Mouse (Mus musculus) MEL (cell line): ENCODE data around the gene Ttpal. TPM values are rescaled to one million over a fixed set of nuclear protein-coding genes. Genes with fewer than 3 reads are reported as not detected.
A peak's percentile ranks its signal among the peaks of the same experiment; 100 is the strongest.

Experiments used
- DNase-seq: peaks from one replicate; pipeline ENCODE4 v3.0.0; 2011; ENCODE audit warnings: low read depth, low spot score
- H3K27ac ChIP-seq: 2 replicates; pipeline ENCODE4 v1.5.1; 2012; ENCODE audit warnings: low read depth, mild to moderate bottlenecking, control low read depth, low read length, moderate library complexity; ENCODE audit not compliant: control insufficient read depth
- H3K27me3 ChIP-seq, 2 experiments: fragments of 150-350 bp in 1 of 2; sonication (generic) in 1 of 2; 2 replicates each; pipeline ENCODE4 v1.6.1; 2012; ENCODE audit warnings: low read length in 2 of 2, mild to moderate bottlenecking in 2 of 2, improper control_type of control experiment in 1 of 2, moderate library complexity in 1 of 2; ENCODE audit not compliant: insufficient read depth in 2 of 2, control insufficient read depth in 1 of 2
- H3K36me3 ChIP-seq, 2 experiments: 2 replicates each; pipeline ENCODE4 v1.6.1; 2012 to 2014; ENCODE audit warnings: low read length in 2 of 2, improper control_type of control experiment in 1 of 2, inconsistent platforms in 1 of 2, mild to moderate bottlenecking in 1 of 2; ENCODE audit not compliant: insufficient read depth in 2 of 2, control insufficient read depth in 1 of 2
- H3K4me1 ChIP-seq, 2 experiments: fragments of 150-350 bp in 1 of 2; sonication (generic) in 1 of 2; 2 replicates each; pipeline ENCODE4 v1.6.1; 2012; ENCODE audit warnings: low read length in 2 of 2, improper control_type of control experiment in 1 of 2, mild to moderate bottlenecking in 1 of 2; ENCODE audit not compliant: insufficient read depth in 2 of 2, control insufficient read depth in 1 of 2
- H3K4me3 ChIP-seq, 2 experiments: fragments of 150-350 bp in 1 of 2; sonication (generic) in 1 of 2; 2 replicates each; pipeline ENCODE4 v1.5.1; 2012; ENCODE audit warnings: low read depth in 2 of 2, low read length in 2 of 2, mild to moderate bottlenecking in 2 of 2, moderate library complexity in 2 of 2, control low read depth in 1 of 2, improper control_type of control experiment in 1 of 2; ENCODE audit not compliant: control insufficient read depth in 1 of 2, insufficient read depth in 1 of 2
- H3K79me2 ChIP-seq: 2 replicates; pipeline ENCODE4 v1.6.1; 2012; ENCODE audit warnings: mild to moderate bottlenecking, low read length, moderate library complexity; ENCODE audit not compliant: control insufficient read depth, poor library complexity, insufficient read depth
- H3K9ac ChIP-seq: 2 replicates; pipeline ENCODE4 v1.6.1; 2012; ENCODE audit warnings: low read depth, mild to moderate bottlenecking, control low read depth, low read length, moderate library complexity; ENCODE audit not compliant: control insufficient read depth, poor library complexity, severe bottlenecking
- H3K9me3 ChIP-seq: fragments of 150-350 bp; sonication (generic); replicated peaks from 2 replicates; pipeline ENCODE4 v1.6.1; 2012; ENCODE audit warnings: mild to moderate bottlenecking, low read length, improper control_type of control experiment, moderate library complexity; ENCODE audit not compliant: insufficient read depth
- BHLHE40 ChIP-seq: IDR thresholded peaks from 2 replicates; pipeline ENCODE4 v1.6.1; 2012; ENCODE audit warnings: low read depth, mild to moderate bottlenecking, inconsistent platforms, low read length, improper control_type of control experiment, borderline replicate concordance
- CHD2 ChIP-seq: IDR thresholded peaks from 2 replicates; pipeline ENCODE4 v1.6.1; 2011; ENCODE audit warnings: low read length, improper control_type of control experiment
- E2F4 ChIP-seq: IDR thresholded peaks from 2 replicates; pipeline ENCODE4 v1.6.1; 2011; ENCODE audit warnings: low read depth, low read length, improper control_type of control experiment, borderline replicate concordance
- ELF1 ChIP-seq: IDR thresholded peaks from 2 replicates; pipeline ENCODE4 v1.6.1; 2014; ENCODE audit warnings: low read depth, mild to moderate bottlenecking, inconsistent platforms, low read length, improper control_type of control experiment, moderate library complexity
- EP300 ChIP-seq, 2 experiments: IDR thresholded peaks; 2 replicates each; pipeline ENCODE4 v1.6.1; 2011; ENCODE audit warnings: improper control_type of control experiment in 2 of 2, low read length in 2 of 2, low read depth in 1 of 2, mild to moderate bottlenecking in 1 of 2
- GABPA ChIP-seq: IDR thresholded peaks from 2 replicates; pipeline ENCODE4 v1.6.1; 2012; ENCODE audit warnings: low read depth, mild to moderate bottlenecking, inconsistent platforms, low read length, improper control_type of control experiment, moderate library complexity
- GATA1 ChIP-seq: IDR thresholded peaks from 2 replicates; pipeline ENCODE4 v1.6.1; 2011; ENCODE audit warnings: low read depth, low read length, improper control_type of control experiment
- HCFC1 ChIP-seq: IDR thresholded peaks from 2 replicates; pipeline ENCODE4 v1.6.1; 2012; ENCODE audit warnings: low read depth, mild to moderate bottlenecking, inconsistent platforms, low read length, improper control_type of control experiment, moderate library complexity
- JUND ChIP-seq: IDR thresholded peaks from 2 replicates; pipeline ENCODE4 v1.6.1; 2011; ENCODE audit warnings: low read depth, mild to moderate bottlenecking, improper control_type of control experiment, low read length
- KAT2A ChIP-seq: conservative IDR thresholded peaks from 2 replicates; pipeline ENCODE4 v1.6.1; 2012; ENCODE audit warnings: low read depth, low read length, improper control_type of control experiment, inconsistent platforms
- MAFK ChIP-seq: IDR thresholded peaks from 2 replicates; pipeline ENCODE4 v1.6.1; 2011; ENCODE audit warnings: low read depth, mild to moderate bottlenecking, low read length, improper control_type of control experiment, borderline replicate concordance
- MAX ChIP-seq: IDR thresholded peaks from 2 replicates; pipeline ENCODE4 v1.6.1; 2011; ENCODE audit warnings: low read length, improper control_type of control experiment
- MXI1 ChIP-seq: IDR thresholded peaks from 2 replicates; pipeline ENCODE4 v1.6.1; 2011; ENCODE audit warnings: mild to moderate bottlenecking, low read depth, low read length, improper control_type of control experiment
- MYB ChIP-seq: IDR thresholded peaks from 2 replicates; pipeline ENCODE4 v1.6.1; 2011; ENCODE audit warnings: mild to moderate bottlenecking, low read depth, low read length, improper control_type of control experiment
- MYC ChIP-seq: IDR thresholded peaks from 2 replicates; pipeline ENCODE4 v1.6.1; 2011; ENCODE audit warnings: low read depth, mild to moderate bottlenecking, low read length, improper control_type of control experiment, moderate library complexity
- NELFE ChIP-seq: IDR thresholded peaks from 2 replicates; pipeline ENCODE4 v1.6.1; 2011; ENCODE audit warnings: low read depth, low read length, improper control_type of control experiment
- POLR2A ChIP-seq, 2 experiments: IDR thresholded peaks; 2 replicates each; pipeline ENCODE4 v1.6.1; 2011 to 2012; ENCODE audit warnings: low read length in 2 of 2, mild to moderate bottlenecking in 2 of 2, control low read depth in 1 of 2, improper control_type of control experiment in 1 of 2, low read depth in 1 of 2, moderate library complexity in 1 of 2; ENCODE audit not compliant: control insufficient read depth in 1 of 2, insufficient read depth in 1 of 2, poor library complexity in 1 of 2
- POLR2AphosphoS2 ChIP-seq: IDR thresholded peaks from 2 replicates; pipeline ENCODE4 v1.6.1; 2011; ENCODE audit warnings: low read length, improper control_type of control experiment
- POLR2AphosphoS5 ChIP-seq: IDR thresholded peaks from 2 replicates; pipeline ENCODE4 v1.6.1; 2012; ENCODE audit warnings: low read depth, borderline replicate concordance, mild to moderate bottlenecking, inconsistent platforms, low read length, moderate library complexity, mixed read lengths
- RAD21 ChIP-seq: IDR thresholded peaks from 2 replicates; pipeline ENCODE4 v1.6.1; 2011; ENCODE audit warnings: mild to moderate bottlenecking, low read depth, low read length, improper control_type of control experiment
- RCOR1 ChIP-seq: IDR thresholded peaks from 2 replicates; pipeline ENCODE4 v1.6.1; 2012; ENCODE audit warnings: low read depth, mild to moderate bottlenecking, inconsistent platforms, low read length, improper control_type of control experiment
- SMC3 ChIP-seq: IDR thresholded peaks from 2 replicates; pipeline ENCODE4 v1.6.1; 2011; ENCODE audit warnings: low read depth, low read length, improper control_type of control experiment
- TAL1 ChIP-seq: IDR thresholded peaks from 2 replicates; pipeline ENCODE4 v1.6.1; 2012; ENCODE audit warnings: mild to moderate bottlenecking, inconsistent platforms, low read length, moderate library complexity, mixed read lengths
- TBP ChIP-seq: IDR thresholded peaks from 2 replicates; pipeline ENCODE4 v1.8.0; 2011; ENCODE audit warnings: low read depth, low read length, improper control_type of control experiment
- UBTF ChIP-seq: IDR thresholded peaks from 2 replicates; pipeline ENCODE4 v1.6.1; 2012; ENCODE audit warnings: low read depth, mild to moderate bottlenecking, inconsistent platforms, low read length, improper control_type of control experiment, moderate library complexity, borderline replicate concordance; ENCODE audit not compliant: insufficient read depth
- USF1 ChIP-seq: IDR thresholded peaks from 2 replicates; pipeline ENCODE4 v1.6.1; 2014; ENCODE audit warnings: low read depth, mild to moderate bottlenecking, inconsistent platforms, low read length, improper control_type of control experiment, moderate library complexity
- USF2 ChIP-seq, 2 experiments: IDR thresholded peaks; 2 replicates each; pipeline ENCODE4 v1.6.1; 2011 to 2012; ENCODE audit warnings: improper control_type of control experiment in 2 of 2, low read length in 2 of 2, borderline replicate concordance in 1 of 2, inconsistent platforms in 1 of 2, low read depth in 1 of 2, mild to moderate bottlenecking in 1 of 2; ENCODE audit not compliant: insufficient read depth in 1 of 2
- ZC3H11A ChIP-seq: IDR thresholded peaks from 2 replicates; pipeline ENCODE4 v1.6.1; 2012; ENCODE audit warnings: low read depth, mild to moderate bottlenecking, inconsistent platforms, low read length, improper control_type of control experiment
- ZKSCAN1 ChIP-seq: IDR thresholded peaks from 2 replicates; pipeline ENCODE4 v1.6.1; 2012; ENCODE audit warnings: low read depth, mild to moderate bottlenecking, inconsistent platforms, low read length, improper control_type of control experiment, moderate library complexity
- ZMIZ1 ChIP-seq: IDR thresholded peaks from 2 replicates; pipeline ENCODE4 v1.6.1; 2012; ENCODE audit warnings: low read depth, mild to moderate bottlenecking, inconsistent platforms, low read length, improper control_type of control experiment, moderate library complexity
- ZNF384 ChIP-seq: IDR thresholded peaks from 2 replicates; pipeline ENCODE4 v1.6.1; 2012; ENCODE audit warnings: low read depth, mild to moderate bottlenecking, inconsistent platforms, low read length, improper control_type of control experiment
- polyA plus RNA-seq, 2 experiments: library from polyadenylated mRNA; stranded (reverse) in 1 of 2; unstranded in 1 of 2; fragments of >175 nt in 1 of 2; fragments of >200 nt in 1 of 2; gene quantifications; 2 replicates each; pipeline versions ENCODE4 v1.2.1 to v1.2.4; 2012; ENCODE audit warnings: low replicate concordance in 2 of 2, low read depth in 1 of 2; ENCODE audit not compliant: insufficient read length in 2 of 2, insufficient read depth in 1 of 2, missing spikeins in 1 of 2
- total RNA-seq: library from RNA; depleted of rRNA; stranded (reverse); fragments of 300-350 nt; gene quantifications from 2 replicates; pipeline ENCODE4 v1.2.3, GENCODE M21; 2012

The Ttpal gene
- total and polyA plus RNA-seq, 3 experiments: 18.9 to 20.4 TPM; not detected in 1

GRCm38 (mm10) chr2:163642685-163643575, 40.8 kb downstream of the Ttpal start (continued):
- no peak for TF ChIP-seq CHD2
- TF ChIP-seq E2F4: peak; percentile 96
- TF ChIP-seq MYC: peak; percentile 52; the same call in 1 of the 2 replicates
- no peak for TF ChIP-seq USF2 (IDR thresholded peaks at IDR 0.05; ENCODE audit: borderline replicate concordance in 1 of 2, insufficient read depth in 1 of 2, low read depth in 1 of 2, low read length in 2 of 2)
- TF ChIP-seq POLR2AphosphoS2: peak; percentile 88; the same call in 1 of the 2 replicates
- TF ChIP-seq RCOR1: peak; percentile 85
- peak; percentile 91 for TF ChIP-seq JUND
- peak; percentile 97 for TF ChIP-seq GATA1

GRCm38 (mm10) chr2:163643576-163643971, 41.5 kb downstream of the Ttpal start:
- Histone ChIP-seq H3K36me3 (peaks cover 22 to 42% of the 10 kb centered on the region in 2 experiments), H3K9ac (peak overlapping the region; percentile 94), H3K4me1 (peaks cover 13 to 27% of the 10 kb centered on the region in 2 experiments)
- no peak for TF ChIP-seq ELF1
- no peak for TF ChIP-seq POLR2A (IDR thresholded peaks at IDR 0.05; ENCODE audit: control insufficient read depth in 1 of 2, insufficient read depth in 1 of 2, low read depth in 1 of 2, low read length in 2 of 2, poor library complexity in 1 of 2)
- no peak for TF ChIP-seq MAFK
- TF ChIP-seq E2F4: 0 out of 2 replicates have a peak, but pooled peaks have one; percentile 49
- TF ChIP-seq RCOR1: no peak
- TF ChIP-seq TBP: no peak
- TF ChIP-seq NELFE: peak; percentile 47; the same call in 1 of the 2 replicates
- TF ChIP-seq ZKSCAN1: no peak
- TF ChIP-seq RAD21: no peak
- TF ChIP-seq ZMIZ1: no peak
- TF ChIP-seq MAX: peak; percentile 47; the same call in 1 of the 2 replicates
- TF ChIP-seq BHLHE40: no peak
- 0 out of 2 replicates have a peak, but pooled peaks have one; percentile 22 for TF ChIP-seq KAT2A
- peak; percentile 55; the same call in 1 of the 2 replicates for TF ChIP-seq MXI1
- TF ChIP-seq POLR2AphosphoS5: no peak; the same call in 1 of the 2 replicates
- TF ChIP-seq HCFC1: no peak
- no peak for TF ChIP-seq MYC
- TF ChIP-seq UBTF: no peak
- no peak for TF ChIP-seq GABPA
- TF ChIP-seq ZNF384: peak; percentile 23; the same call in 1 of the 2 replicates
- no peak for TF ChIP-seq CHD2
- peak; percentile 41; the same call in 1 of the 2 replicates for TF ChIP-seq GATA1
- TF ChIP-seq POLR2AphosphoS2: no peak
- TF ChIP-seq USF1: no peak
- TF ChIP-seq EP300 (IDR thresholded peaks at IDR 0.05; ENCODE audit: low read depth in 1 of 2, low read length in 2 of 2): peak; percentile 36 to 57; a peak in 3 of 4 replicates
- TF ChIP-seq USF2 (IDR thresholded peaks at IDR 0.05; ENCODE audit: borderline replicate concordance in 1 of 2, insufficient read depth in 1 of 2, low read depth in 1 of 2, low read length in 2 of 2): no peak
- TF ChIP-seq ZC3H11A: no peak
- no peak for TF ChIP-seq TAL1
- TF ChIP-seq SMC3: peak; percentile 13
- no peak for TF ChIP-seq MYB

More at GRCm38 (mm10) chr2:163643576-163643971, 41.5 kb downstream of the Ttpal start:
- peak overlapping the region; percentile 100 for H3K27ac ChIP-seq
- H3K9me3 ChIP-seq: no peaks in the 10 kb centered on the region
- peak overlapping the region; percentile 78 to 86 for H3K4me3 ChIP-seq
- H3K79me2 ChIP-seq: peaks cover 57% of the 10 kb centered on the region
- no peak for DNase-seq
- no peaks in the 10 kb centered on the region for H3K27me3 ChIP-seq
